Mouse (Mus musculus) kidney, adult 2 months (tissue): Measurements from ENCODE around the gene Gnat2.

Experiments used
- CTCF ChIP-seq: fragments of 200-500 bp; conservative IDR thresholded peaks from 2 replicates; pipeline ENCODE4 v1.5.1; 2011; ENCODE audit warnings: low read depth, mild to moderate bottlenecking, control low read depth, low read length, moderate library complexity, mixed read lengths; ENCODE audit not compliant: insufficient read depth, insufficient read length
- POLR2A ChIP-seq: fragments of 200-500 bp; IDR thresholded peaks from one replicate; pipeline ENCODE4 v1.6.1; 2011; ENCODE audit warnings: low read depth, low read length, control low read depth

DNA sequence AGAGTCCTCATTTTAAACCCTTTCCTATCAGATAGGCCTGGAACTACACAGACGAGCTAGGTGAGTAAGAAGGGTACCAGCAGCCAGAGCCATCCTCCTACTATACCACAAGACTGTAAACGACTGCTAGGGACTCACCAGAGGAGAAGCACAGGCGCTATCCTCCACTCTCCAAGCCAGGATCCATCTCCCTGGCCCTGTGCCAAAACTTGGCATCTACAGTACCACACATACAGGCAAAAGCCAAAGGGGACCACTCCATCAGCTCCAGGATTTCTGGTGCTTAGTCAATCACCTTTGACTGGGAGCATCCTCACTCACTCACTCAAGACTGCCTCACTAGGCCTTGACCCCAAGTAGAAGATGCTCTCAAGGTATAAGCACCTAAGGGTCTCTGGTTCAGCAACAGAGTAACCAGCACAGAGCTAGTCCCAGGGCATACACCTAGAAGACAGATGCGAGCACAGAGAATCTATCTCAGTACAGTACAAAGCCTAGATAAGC, 8.6 kb upstream of the Gnat2 start:
- TF ChIP-seq CTCF (no peak), POLR2A (no peak)
